Mouse (Mus musculus): ENCODE results near the gene Wnt4.

DNA sequence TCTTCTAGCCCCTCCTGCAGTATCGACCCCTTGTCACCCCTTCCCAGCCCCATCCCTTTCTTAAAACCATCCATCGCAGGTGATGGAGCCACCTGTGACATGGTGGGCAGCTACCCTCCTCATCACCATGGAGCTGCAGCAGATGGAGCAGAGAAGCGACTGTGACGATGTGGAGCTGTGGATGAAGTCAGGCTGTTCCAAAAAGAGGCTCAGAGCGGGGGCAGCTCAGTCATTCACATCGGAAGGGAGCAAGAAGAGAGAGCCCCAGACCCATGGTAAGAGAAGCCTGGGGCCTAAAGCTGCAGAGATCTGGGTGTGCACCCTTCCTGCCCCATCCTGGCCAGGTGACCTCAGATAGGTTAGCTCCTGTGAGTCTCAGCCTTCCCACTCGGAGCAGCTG lies 26.8 kb downstream of the Wnt4 start:
- TF ChIP-seq POLR2A (IDR thresholded peaks at IDR 0.05; ENCODE audit: borderline replicate concordance, low read depth, low read length) (no peak), CTCF (IDR thresholded peaks at IDR 0.05; ENCODE audit: low read depth, low read length) (no peak)

Measured in bone marrow macrophage, adult 2 months (primary cell).